Mouse (Mus musculus) hindbrain, postnatal 0 days (tissue): Measurements from ENCODE around the gene Olfr345. TPM values are rescaled to one million over a fixed set of nuclear protein-coding genes. Genes with fewer than 3 reads are reported as not detected.

Experiments
- ATAC-seq: fragments of 200-750 bp; cut with Nextera tagmentation; 2 replicates; pipeline ENCODE4 v1.8.0; 2017; ENCODE audit warnings: mild to moderate bottlenecking, moderate TSS enrichment, moderate library complexity
- DNase-seq: peaks from one replicate; pipeline ENCODE4 v3.0.0-alpha.2; 2015; ENCODE audit warnings: low spot score
- H3K27ac ChIP-seq: fragments of 300-500 bp; sonication (generic); 2 replicates; pipeline ENCODE4 v1.5.1; 2014; ENCODE audit warnings: mild to moderate bottlenecking
- H3K27me3 ChIP-seq: fragments of 300-500 bp; sonication (generic); 2 replicates; pipeline ENCODE4 v1.6.1; 2014; ENCODE audit warnings: low read length, mixed read lengths; ENCODE audit not compliant: insufficient read depth
- H3K36me3 ChIP-seq: fragments of 300-500 bp; sonication (generic); 2 replicates; pipeline ENCODE4 v1.6.1; 2014; ENCODE audit warnings: low read length, mixed read lengths; ENCODE audit not compliant: insufficient read depth
- H3K4me1 ChIP-seq: fragments of 300-500 bp; sonication (generic); 2 replicates; pipeline ENCODE4 v1.6.1; 2014; ENCODE audit warnings: antibody characterized with exemption, low read length, mixed read lengths; ENCODE audit not compliant: insufficient read depth
- H3K4me2 ChIP-seq: fragments of 300-500 bp; sonication (generic); 2 replicates; pipeline ENCODE4 v1.6.1; 2014; ENCODE audit warnings: low read depth, mild to moderate bottlenecking, low read length, moderate library complexity, mixed read lengths
- H3K4me3 ChIP-seq: fragments of 300-500 bp; sonication (generic); 2 replicates; pipeline ENCODE4 v1.5.1; 2014; ENCODE audit warnings: low read length
- H3K9ac ChIP-seq: fragments of 300-500 bp; sonication (generic); replicated peaks from 2 replicates; pipeline ENCODE4 v1.6.1; 2014; ENCODE audit warnings: mild to moderate bottlenecking, low read length, moderate library complexity, mixed read lengths
- H3K9me3 ChIP-seq: fragments of 300-500 bp; sonication (generic); 2 replicates; pipeline ENCODE4 v1.6.1; 2016; ENCODE audit warnings: low read length, mixed read lengths
- CTCF ChIP-seq: IDR thresholded peaks from 2 replicates; pipeline ENCODE4 v1.5.1; 2016; ENCODE audit warnings: antibody characterized with exemption, control low read depth, low read depth
- WGBS: fragments of 180-500 bp; shearing (Covaris S2); extraction: QIAGEN DNeasy Blood & Tissue Kit; methylation state at CpG from one replicate; pipeline ENCODE4 v1.1.7; 2014; 5-methylcytosine and 5-hydroxymethylcytosine counted together
- polyA plus RNA-seq: library from polyadenylated mRNA; unstranded; fragments of >200 nt; fragmentation: Nextera tagmentation; extraction: Ambion mirVana; gene quantifications from 2 replicates; pipeline ENCODE4 v1.2.1, GENCODE M21; 2015
- total RNA-seq: library from RNA; depleted of rRNA; stranded (reverse); fragments of >200 nt; gene quantifications from 2 replicates; pipeline ENCODE4 v1.2.3, GENCODE M21; 2014; rRNA removed

Olfr345 gene
- not detected in 2 replicates for total RNA-seq
- polyA plus RNA-seq = not detected in 2 replicates

- Histone ChIP-seq H3K4me3 (no peak within 1 kb of the TSS), H3K4me2 (no peak within 1 kb of the TSS), H3K9ac (no peak within 1 kb of the TSS), H3K27me3 (no peaks in the 10 kb centered on the region), H3K36me3 (no peaks in the 10 kb centered on the region), H3K9me3 (peaks cover 3% of the 10 kb centered on the region; the same call in 1 of the 2 replicates), H3K4me1 (no peaks in the 10 kb centered on the region), H3K27ac (no peak within 1 kb of the TSS)
- DNase-seq (no peak), ATAC-seq (no peak)
- WGBS = 81% methylated on average over 1 of the region's 1 CpGs
- TF ChIP-seq CTCF = no peak
Measured at GRCm38 (mm10) chr2:36639741-36640140, at the start of gene Olfr345. Gene Olfr345 (plus strand): TSS chr2:36640041.

DNA sequence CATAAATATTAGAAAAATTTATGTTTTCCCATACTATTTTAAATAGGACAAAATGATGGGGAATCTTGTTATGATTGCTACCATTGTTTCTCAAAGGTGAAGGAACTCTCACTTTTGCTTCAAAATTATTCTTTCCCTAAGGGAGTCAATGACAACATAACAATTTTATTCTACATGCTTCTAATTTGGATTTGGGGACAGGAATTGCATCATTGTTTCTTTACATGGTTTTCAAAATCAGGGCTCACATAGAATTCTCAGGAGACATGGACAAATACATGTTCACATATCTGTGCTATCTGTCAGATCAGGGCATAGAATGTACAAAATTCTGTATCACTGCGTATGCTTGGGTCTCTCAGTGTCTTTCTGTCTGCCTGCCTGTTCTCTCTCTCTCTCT lies 45.6 kb downstream of the Olfr345 start, which contains the start of gene Olfr346:
Gene Olfr346, plus strand, starts transcription at position 301 of the 400 bp plus-strand sequence.
- no peaks in the 10 kb centered on the region for H3K36me3 ChIP-seq
- H3K27me3 ChIP-seq = no peaks in the 10 kb centered on the region
- H3K4me3 ChIP-seq = no peak within 1 kb of the TSS
- ATAC-seq = no peak
- no peaks in the 10 kb centered on the region for H3K4me1 ChIP-seq
- H3K9ac ChIP-seq = no peak within 1 kb of the TSS
- no peak within 1 kb of the TSS for H3K27ac ChIP-seq
- TF ChIP-seq CTCF = no peak
- WGBS = 89% methylated on average over 1 of the region's 1 CpGs
- peaks cover 5% of the 10 kb centered on the region; the same call in 1 of the 2 replicates for H3K9me3 ChIP-seq
- no peak for DNase-seq
- no peak within 1 kb of the TSS for H3K4me2 ChIP-seq

Other genes with a start within 250 kb of the Olfr345 start
- not detected in 2 replicates for gene Olfr339, start 221.1 kb upstream of the Olfr345 start, total RNA-seq
- gene Olfr339, start 221.1 kb upstream of the Olfr345 start, polyA plus RNA-seq = not detected in 2 replicates
- not detected in 2 replicates for gene Olfr340, start 187.5 kb upstream of the Olfr345 start, total RNA-seq
- not detected in 2 replicates for gene Olfr340, start 187.5 kb upstream of the Olfr345 start, polyA plus RNA-seq
- not detected in 2 replicates for gene Olfr341, start 157.6 kb upstream of the Olfr345 start, total RNA-seq
- not detected in 2 replicates for gene Olfr341, start 157.6 kb upstream of the Olfr345 start, polyA plus RNA-seq
- gene Olfr342, start 115.0 kb upstream of the Olfr345 start, total RNA-seq = not detected in 2 replicates
- gene Olfr342, start 115.0 kb upstream of the Olfr345 start, polyA plus RNA-seq = not detected in 2 replicates
- gene Olfr344, start 73.4 kb upstream of the Olfr345 start, total RNA-seq = not detected in 2 replicates
- not detected in 2 replicates for gene Olfr344, start 73.4 kb upstream of the Olfr345 start, polyA plus RNA-seq
- gene Olfr346, start 45.7 kb downstream of the Olfr345 start, total RNA-seq = not detected in 2 replicates
- not detected in 2 replicates for gene Olfr346, start 45.7 kb downstream of the Olfr345 start, polyA plus RNA-seq
- gene Olfr347, start 91.9 kb downstream of the Olfr345 start, total RNA-seq = not detected in 2 replicates
- gene Olfr347, start 91.9 kb downstream of the Olfr345 start, polyA plus RNA-seq = not detected in 2 replicates
- not detected in 2 replicates for gene Olfr348, start 144.2 kb downstream of the Olfr345 start, total RNA-seq
- not detected in 2 replicates for gene Olfr348, start 144.2 kb downstream of the Olfr345 start, polyA plus RNA-seq
- not detected in 2 replicates for gene Olfr50, start 150.5 kb downstream of the Olfr345 start, total RNA-seq
- gene Olfr50, start 150.5 kb downstream of the Olfr345 start, polyA plus RNA-seq = not detected in 2 replicates
- gene Olfr3, start 177.0 kb downstream of the Olfr345 start, total RNA-seq = not detected in 2 replicates
- not detected in 2 replicates for gene Olfr3, start 177.0 kb downstream of the Olfr345 start, polyA plus RNA-seq
- gene Olfr350, start 206.3 kb downstream of the Olfr345 start, total RNA-seq = not detected in 2 replicates
- gene Olfr350, start 206.3 kb downstream of the Olfr345 start, polyA plus RNA-seq = not detected in 2 replicates
- gene Olfr351, start 222.6 kb downstream of the Olfr345 start, total RNA-seq = not detected in 2 replicates
- not detected in 2 replicates for gene Olfr351, start 222.6 kb downstream of the Olfr345 start, polyA plus RNA-seq
- gene Olfr352, start 228.4 kb downstream of the Olfr345 start, total RNA-seq = not detected in 2 replicates
- not detected in 2 replicates for gene Olfr352, start 228.4 kb downstream of the Olfr345 start, polyA plus RNA-seq